Mouse (Mus musculus) intestine, embryonic 16.5 days (tissue): ENCODE results near the gene Sptbn1. TPM values are rescaled to one million over a fixed set of nuclear protein-coding genes. Genes with fewer than 3 reads are reported as not detected.

Experiments used
- ATAC-seq: fragments of 200-750 bp; cut with Nextera tagmentation; 2 replicates; pipeline ENCODE4 v1.8.0; 2017; ENCODE audit warnings: moderate TSS enrichment, moderate library complexity
- H3K27ac ChIP-seq: fragments of 300-500 bp; sonication (generic); 2 replicates; pipeline ENCODE4 v1.5.1; 2014; ENCODE audit warnings: mild to moderate bottlenecking, low read length
- H3K27me3 ChIP-seq: fragments of 300-500 bp; sonication (generic); replicated peaks from 2 replicates; pipeline ENCODE4 v1.6.1; 2014; ENCODE audit warnings: low read length, control low read depth, mixed read lengths; ENCODE audit not compliant: control insufficient read depth, insufficient read depth
- H3K36me3 ChIP-seq: fragments of 300-500 bp; sonication (generic); 2 replicates; pipeline ENCODE4 v1.6.1; 2014; ENCODE audit warnings: low read length, control low read depth; ENCODE audit not compliant: control insufficient read depth, insufficient read depth
- H3K4me1 ChIP-seq: fragments of 300-500 bp; sonication (generic); 2 replicates; pipeline ENCODE4 v1.6.1; 2014; ENCODE audit warnings: low read length, control low read depth, mixed read lengths; ENCODE audit not compliant: control insufficient read depth, insufficient read depth
- H3K4me2 ChIP-seq: fragments of 300-500 bp; sonication (generic); 2 replicates; pipeline ENCODE4 v1.6.1; 2014; ENCODE audit warnings: low read depth, low read length, control low read depth
- H3K4me3 ChIP-seq: fragments of 300-500 bp; sonication (generic); 2 replicates; pipeline ENCODE4 v1.5.1; 2014; ENCODE audit warnings: mild to moderate bottlenecking, low read length
- H3K9ac ChIP-seq: fragments of 300-500 bp; sonication (generic); 2 replicates; pipeline ENCODE4 v1.6.1; 2014; ENCODE audit warnings: low read depth, low read length
- H3K9me3 ChIP-seq: fragments of 300-500 bp; sonication (generic); 2 replicates; pipeline ENCODE4 v1.6.1; 2016; ENCODE audit warnings: low read length, control low read depth; ENCODE audit not compliant: control insufficient read depth
- WGBS: fragments of 180-500 bp; shearing (Covaris S2); extraction: QIAGEN DNeasy Blood & Tissue Kit; methylation state at CpG from one replicate; pipeline ENCODE4 v1.1.7; 2014; 5-methylcytosine and 5-hydroxymethylcytosine counted together
- polyA plus RNA-seq: library from polyadenylated mRNA; unstranded; fragments of >200 nt; fragmentation: Nextera tagmentation; extraction: Ambion mirVana; gene quantifications from 2 replicates; pipeline ENCODE4 v1.2.1, GENCODE M21; 2015

Sptbn1 gene
- polyA plus RNA-seq, 1 experiment from 2014 or later, result 98.1 TPM

GRCm38 (mm10) chr11:30190119-30190518 is 77.9 kb downstream of the Sptbn1 start:
- Histone ChIP-seq H3K9me3 (no peaks in the 10 kb centered on the region), H3K4me1 (peaks cover 38% of the 10 kb centered on the region)
- WGBS, result 76% methylated on average over 3 of the region's 3 CpGs

GRCm38 (mm10) chr11:30186902-30187470 is 81.0 kb downstream of the Sptbn1 start:
- no peak overlapping the region for H3K4me3 ChIP-seq
- H3K36me3 ChIP-seq, result no peaks in the 10 kb centered on the region
- H3K9me3 ChIP-seq, result no peaks in the 10 kb centered on the region
- WGBS, result 73% methylated on average over 4 of the region's 4 CpGs
- peaks cover 44% of the 10 kb centered on the region for H3K4me1 ChIP-seq
- no peak overlapping the region; the same call in 1 of the 2 replicates for H3K4me2 ChIP-seq
- no peaks in the 10 kb centered on the region for H3K27me3 ChIP-seq
- no peak overlapping the region for H3K27ac ChIP-seq
- no peak for ATAC-seq
- H3K9ac ChIP-seq, result no peak overlapping the region

More at GRCm38 (mm10) chr11:30190119-30190518, 77.9 kb downstream of the Sptbn1 start:
- Histone ChIP-seq H3K27ac (peak overlapping the region; percentile 24; the same call in 1 of the 2 replicates), H3K4me3 (no peak overlapping the region), H3K36me3 (no peaks in the 10 kb centered on the region), H3K9ac (no peak overlapping the region), H3K27me3 (no peaks in the 10 kb centered on the region), H3K4me2 (no peak overlapping the region)
- 0 out of 2 replicates have a peak, but pooled peaks have one; percentile 6 for ATAC-seq

- no peak overlapping the region for H3K27ac ChIP-seq
- H3K4me3 ChIP-seq, result no peak overlapping the region
- H3K9me3 ChIP-seq, result no peaks in the 10 kb centered on the region
- H3K4me1 ChIP-seq, result peaks cover 38% of the 10 kb centered on the region
- ATAC-seq, result no peak
- 40% methylated on average over 2 of the region's 2 CpGs for WGBS
- H3K9ac ChIP-seq, result no peak overlapping the region
- H3K27me3 ChIP-seq, result no peaks in the 10 kb centered on the region
- no peak overlapping the region for H3K4me2 ChIP-seq
- no peaks in the 10 kb centered on the region for H3K36me3 ChIP-seq
Observed at GRCm38 (mm10) chr11:30184527-30184926, 83.4 kb downstream of the Sptbn1 start.

- peak overlapping the region; percentile 5; the same call in 1 of the 2 replicates for H3K4me2 ChIP-seq
- no peaks in the 10 kb centered on the region for H3K27me3 ChIP-seq
- no peaks in the 10 kb centered on the region for H3K36me3 ChIP-seq
- H3K9me3 ChIP-seq, result no peaks in the 10 kb centered on the region
- no peak overlapping the region for H3K9ac ChIP-seq
- H3K4me3 ChIP-seq, result no peak overlapping the region
- WGBS, result 63% methylated on average over 8 of the region's 8 CpGs
- peak overlapping the region; percentile 54 for H3K27ac ChIP-seq
- H3K4me1 ChIP-seq, result peaks cover 38% of the 10 kb centered on the region
- peak; percentile 80 for ATAC-seq
Observed at GRCm38 (mm10) chr11:30182716-30183411, 85.1 kb downstream of the Sptbn1 start.

- WGBS, result 93% methylated on average over 2 of the region's 2 CpGs
Observed at GRCm38 (mm10) chr11:30178193-30178592, 89.8 kb downstream of the Sptbn1 start.

GRCm38 (mm10) chr11:30177145-30177840 is 90.7 kb downstream of the Sptbn1 start:
- 37% methylated on average over 5 of the region's 5 CpGs for WGBS
- no peaks in the 10 kb centered on the region for H3K9me3 ChIP-seq
- H3K27me3 ChIP-seq, result no peaks in the 10 kb centered on the region
- H3K4me1 ChIP-seq, result peaks cover 33% of the 10 kb centered on the region
- no peaks in the 10 kb centered on the region for H3K36me3 ChIP-seq
- no peak overlapping the region for H3K27ac ChIP-seq
- no peak overlapping the region for H3K9ac ChIP-seq
- no peak overlapping the region for H3K4me2 ChIP-seq
- H3K4me3 ChIP-seq, result no peak overlapping the region
- peak; percentile 71 for ATAC-seq

More at GRCm38 (mm10) chr11:30178193-30178592, 89.8 kb downstream of the Sptbn1 start:
- Histone ChIP-seq H3K36me3 (no peaks in the 10 kb centered on the region), H3K27ac (no peak overlapping the region), H3K27me3 (no peaks in the 10 kb centered on the region), H3K4me2 (no peak overlapping the region), H3K9me3 (no peaks in the 10 kb centered on the region), H3K4me1 (peaks cover 41% of the 10 kb centered on the region), H3K9ac (no peak overlapping the region), H3K4me3 (no peak overlapping the region)
- ATAC-seq, result no peak

- H3K27ac ChIP-seq, result peak overlapping the region; percentile 43
- no peaks in the 10 kb centered on the region for H3K27me3 ChIP-seq
- no peak for ATAC-seq
Observed at GRCm38 (mm10) chr11:30176111-30176510, 91.9 kb downstream of the Sptbn1 start.

GRCm38 (mm10) chr11:30175623-30176022 is 92.4 kb downstream of the Sptbn1 start:
- peak overlapping the region; percentile 5; the same call in 1 of the 2 replicates for H3K4me2 ChIP-seq
- H3K9ac ChIP-seq, result no peak overlapping the region
- H3K4me3 ChIP-seq, result no peak overlapping the region
- H3K4me1 ChIP-seq, result peaks cover 29% of the 10 kb centered on the region
- H3K27me3 ChIP-seq, result no peaks in the 10 kb centered on the region
- 50% methylated on average over 1 of the region's 1 CpGs for WGBS
- peak overlapping the region; percentile 43; the same call in 1 of the 2 replicates for H3K27ac ChIP-seq
- no peaks in the 10 kb centered on the region for H3K36me3 ChIP-seq
- H3K9me3 ChIP-seq, result no peaks in the 10 kb centered on the region
- 0 out of 2 replicates have a peak, but pooled peaks have one; percentile 22 for ATAC-seq

More at GRCm38 (mm10) chr11:30176111-30176510, 91.9 kb downstream of the Sptbn1 start:
- Histone ChIP-seq H3K4me1 (peaks cover 31% of the 10 kb centered on the region), H3K4me3 (no peak overlapping the region), H3K9ac (no peak overlapping the region), H3K4me2 (peak overlapping the region; percentile 5; the same call in 1 of the 2 replicates), H3K36me3 (no peaks in the 10 kb centered on the region), H3K9me3 (no peaks in the 10 kb centered on the region)
- 65% methylated on average over 3 of the region's 3 CpGs for WGBS

GRCm38 (mm10) chr11:30171586-30172178 is 96.3 kb downstream of the Sptbn1 start:
- Histone ChIP-seq H3K9me3 (no peaks in the 10 kb centered on the region), H3K27me3 (no peaks in the 10 kb centered on the region), H3K36me3 (no peaks in the 10 kb centered on the region), H3K9ac (no peak overlapping the region), H3K4me2 (no peak overlapping the region), H3K4me3 (no peak overlapping the region), H3K4me1 (peaks cover 24% of the 10 kb centered on the region), H3K27ac (peak overlapping the region; percentile 73)
- 59% methylated on average over 4 of the region's 4 CpGs for WGBS
- ATAC-seq, result peak; percentile 89
